20 mouse cellular contexts compared by ENCODE assay signal in genomic region chr9:65289988-65290387, GRCm38 (mm10). TPM values are rescaled to one million over a fixed set of nuclear protein-coding genes. Genes with fewer than 3 reads are reported as not detected.
DNase-seq lines count a peak whose midpoint lies in the region; ATAC-seq and TF ChIP-seq lines count a peak whose summit lies in the region.
"Had no signal": no experiment of that assay in that cellular context is flagged by ENCODE, and none has a peak within 500 bp of the region (broad histone marks: within the 10 kb centered on the region; RNA-seq: fewer than 3 reads in every experiment).

No protein-coding gene starts in this region.

- TF ChIP-seq EP300 in liver, postnatal 0 days (IDR thresholded peaks at IDR 0.05; ENCODE audit: low read depth) = peak; percentile 71

- WGBS in kidney, embryonic 16.5 days = 89% methylated on average over 4 of the region's 4 CpGs
- 65% methylated on average over 4 of the region's 4 CpGs for WGBS in liver, postnatal 0 days (ENCODE audit: insufficient replicate concordance)
- WGBS in midbrain, embryonic 16.5 days = 94% methylated on average over 4 of the region's 4 CpGs

- peaks cover 5% of the 10 kb centered on the region; the same call in 1 of the 2 replicates for H3K4me1 ChIP-seq in kidney, embryonic 16.5 days (ENCODE audit: insufficient read depth, low read length)
- peaks cover 11% of the 10 kb centered on the region; the same call in 1 of the 2 replicates for H3K4me1 ChIP-seq in liver, postnatal 0 days (ENCODE audit: insufficient read depth)
- peaks cover 9% of the 10 kb centered on the region for H3K4me1 ChIP-seq in midbrain, embryonic 16.5 days (ENCODE audit: control insufficient read depth, insufficient read depth, low read length)

- H3K4me3 ChIP-seq in kidney, embryonic 16.5 days (ENCODE audit: low read length) = no peak overlapping the region
- no peak overlapping the region for H3K4me3 ChIP-seq in liver, postnatal 0 days (ENCODE audit: low read depth, low read length)
- no peak overlapping the region for H3K4me3 ChIP-seq in midbrain, embryonic 16.5 days (ENCODE audit: low read depth, low read length)
- H3K4me3 ChIP-seq: embryonic facial prominence, embryonic 13.5 days; forebrain, embryonic 12.5 days; heart, adult 2 months; heart, embryonic 15.5 days; hindbrain, embryonic 13.5 days had no signal

- no peaks in the 10 kb centered on the region for H3K36me3 ChIP-seq in kidney, embryonic 16.5 days (ENCODE audit: insufficient read depth, low read length)
- H3K36me3 ChIP-seq in liver, postnatal 0 days (replicated peaks; ENCODE audit: insufficient read depth, low read length) = no peaks in the 10 kb centered on the region
- no peaks in the 10 kb centered on the region for H3K36me3 ChIP-seq in midbrain, embryonic 16.5 days (ENCODE audit: control insufficient read depth, insufficient read depth, low read length)
- H3K36me3 ChIP-seq: embryonic facial prominence, embryonic 13.5 days; forebrain, embryonic 12.5 days; heart, embryonic 15.5 days; hindbrain, embryonic 13.5 days had no signal

- H3K9me3 ChIP-seq in kidney, embryonic 16.5 days (ENCODE audit: low read length) = no peaks in the 10 kb centered on the region
- H3K9me3 ChIP-seq in liver, postnatal 0 days (ENCODE audit: low read length) = peaks cover 3% of the 10 kb centered on the region; the same call in 1 of the 2 replicates
- H3K9me3 ChIP-seq in midbrain, embryonic 16.5 days (replicated peaks; ENCODE audit: control insufficient read depth, low read length, poor library complexity, severe bottlenecking) = no peaks in the 10 kb centered on the region
- H3K9me3 ChIP-seq: embryonic facial prominence, embryonic 13.5 days; forebrain, embryonic 12.5 days; heart, embryonic 15.5 days; hindbrain, embryonic 13.5 days had no signal

- H3K27me3 ChIP-seq in kidney, embryonic 16.5 days (ENCODE audit: insufficient read depth, low read length) = no peaks in the 10 kb centered on the region
- no peaks in the 10 kb centered on the region for H3K27me3 ChIP-seq in liver, postnatal 0 days (ENCODE audit: insufficient read depth, low read length)
- no peaks in the 10 kb centered on the region for H3K27me3 ChIP-seq in midbrain, embryonic 16.5 days (ENCODE audit: control insufficient read depth, insufficient read depth, low read depth, low read length)
- H3K27me3 ChIP-seq: embryonic facial prominence, embryonic 13.5 days; forebrain, embryonic 12.5 days; heart, embryonic 15.5 days; hindbrain, embryonic 13.5 days had no signal

- peak; percentile 70 for DNase-seq in kidney, adult 18-20 months
- DNase-seq in liver, postnatal 0 days = peak; percentile 69
- no peak for DNase-seq in liver
- DNase-seq in kidney, adult 9 months = peak; percentile 93
- peak; percentile 85 to 89 for DNase-seq in kidney, postnatal 36 days
- no peak for DNase-seq in thymus, postnatal 25 days
- DNase-seq: cerebellum, adult 11-12 months; cerebellum, adult 9-10 months; cerebellum, postnatal 36 days; gastrocnemius, postnatal 10 days; heart, adult 2 months; heart, postnatal 14 days had no signal

- no peak for TF ChIP-seq CTCF in liver, postnatal 0 days (IDR thresholded peaks at IDR 0.05; ENCODE audit: low read depth)

- no peak for ATAC-seq in kidney, embryonic 16.5 days (ENCODE audit: low FRiP score, low TSS enrichment)
- ATAC-seq in liver, postnatal 0 days = peak; percentile 39
- ATAC-seq in midbrain, embryonic 16.5 days = no peak
- ATAC-seq: forebrain, embryonic 16.5 days had no signal

- no peak overlapping the region for H3K9ac ChIP-seq in kidney, embryonic 16.5 days (replicated peaks; ENCODE audit: low read length)
- H3K9ac ChIP-seq in liver, postnatal 0 days (replicated peaks) = no peak overlapping the region
- H3K9ac ChIP-seq in midbrain, embryonic 16.5 days (ENCODE audit: low read depth, low read length) = no peak overlapping the region
- H3K9ac ChIP-seq: embryonic facial prominence, embryonic 13.5 days; forebrain, embryonic 12.5 days; heart, embryonic 15.5 days; hindbrain, embryonic 13.5 days had no signal

- no peak overlapping the region for H3K4me2 ChIP-seq in kidney, embryonic 16.5 days (replicated peaks; ENCODE audit: low read depth, low read length)
- H3K4me2 ChIP-seq in liver, postnatal 0 days (ENCODE audit: low read depth, low read length) = no peak overlapping the region
- H3K4me2 ChIP-seq in midbrain, embryonic 16.5 days (ENCODE audit: low read length) = no peak overlapping the region
- H3K4me2 ChIP-seq: embryonic facial prominence, embryonic 13.5 days; forebrain, embryonic 12.5 days; heart, embryonic 11.5 days; heart, embryonic 15.5 days; hindbrain, embryonic 13.5 days had no signal

- no peak overlapping the region for H3K27ac ChIP-seq in kidney, embryonic 16.5 days (ENCODE audit: low read length)
- peak overlapping the region; percentile 66 for H3K27ac ChIP-seq in liver, postnatal 0 days (ENCODE audit: low read depth)
- H3K27ac ChIP-seq in midbrain, embryonic 16.5 days (ENCODE audit: low read length) = no peak overlapping the region
- H3K27ac ChIP-seq: embryonic facial prominence, embryonic 13.5 days; forebrain, embryonic 12.5 days; heart, adult 2 months; heart, embryonic 15.5 days; hindbrain, embryonic 13.5 days had no signal

RNA-seq across cellular contexts. Expression of gene Clpx, which starts 4.1 kb away (rescaled TPM):
- 54.5 and 56.7 TPM in 2 replicates for polyA plus RNA-seq in kidney, embryonic 16.5 days (2015; fragmentation: Nextera tagmentation; extraction: Ambion mirVana)
- 109 and 119 TPM in 2 replicates for polyA plus RNA-seq in liver, postnatal 0 days (2015; fragmentation: Nextera tagmentation; extraction: Ambion mirVana)
- 38.0 and 42.2 TPM in 2 replicates for polyA plus RNA-seq in midbrain, embryonic 16.5 days (2015; fragmentation: Nextera tagmentation; extraction: Ambion mirVana)

RNA-seq across cellular contexts. Expression of gene Cilp, which starts 25.0 kb away (rescaled TPM):
- 0.76 and 0.82 TPM in 2 replicates for polyA plus RNA-seq in kidney, embryonic 16.5 days (2015; fragmentation: Nextera tagmentation; extraction: Ambion mirVana)
- 0.06 and 0.08 TPM in 2 replicates for polyA plus RNA-seq in liver, postnatal 0 days (2015; fragmentation: Nextera tagmentation; extraction: Ambion mirVana)
- polyA plus RNA-seq in midbrain, embryonic 16.5 days (2015; fragmentation: Nextera tagmentation; extraction: Ambion mirVana) = 0.20 and 0.29 TPM in 2 replicates

RNA-seq across cellular contexts. Expression of gene Pdcd7, which starts 55.9 kb away (rescaled TPM):
- 4.9 and 6.1 TPM in 2 replicates for polyA plus RNA-seq in kidney, embryonic 16.5 days (2015; fragmentation: Nextera tagmentation; extraction: Ambion mirVana)
- 4.0 and 4.4 TPM in 2 replicates for polyA plus RNA-seq in liver, postnatal 0 days (2015; fragmentation: Nextera tagmentation; extraction: Ambion mirVana)
- polyA plus RNA-seq in midbrain, embryonic 16.5 days (2015; fragmentation: Nextera tagmentation; extraction: Ambion mirVana) = 6.5 and 7.2 TPM in 2 replicates

Comparison
In these comparisons a context has a peak if more than half of its experiments do, and no peak if none do; other contexts are left out.
1. DNase-seq: peak in kidney, adult 18-20 months (single experiment), liver, postnatal 0 days (single experiment), kidney, adult 9 months (single experiment) and kidney, postnatal 36 days (2 of 2); none in liver (single experiment) and thymus, postnatal 25 days (single experiment).